Mouse (Mus musculus) left cerebral cortex, postnatal 10 days (tissue): Measurements from ENCODE around the gene Sae1. TPM values are rescaled to one million over a fixed set of nuclear protein-coding genes. Genes with fewer than 3 reads are reported as not detected.

Experiments
- DNase-seq, 2 experiments: peaks; one replicate each; pipeline ENCODE4 v3.0.0; 2021 to 2022; ENCODE audit warnings: low spot score in 2 of 2, mixed read lengths in 1 of 2; ENCODE audit errors: extremely low spot score in 1 of 2
- intact Hi-C: fragments of 180-260 bp; cut with DNase I; formaldehyde crosslinking; loops from one replicate; pipeline ENCODE4 v1.15.1; 2025
- total RNA-seq, 2 experiments: library from RNA; stranded (reverse); gene quantifications; 2 replicates each; pipeline ENCODE4 v1.2.3; 2021

Sae1 gene
- total RNA-seq, 2 experiments from 2014 or later = 114 to 118 TPM

- intact Hi-C loops = loop anchor here (2.0 to 10.0 kb wide), 2 partner anchors 15 to 169 kb away; no protein-coding TSS in a partner anchor
- DNase-seq = no peak
Measured at GRCm38 (mm10) chr7:16296146-16296545, 91.5 kb downstream of the Sae1 start.

DNA sequence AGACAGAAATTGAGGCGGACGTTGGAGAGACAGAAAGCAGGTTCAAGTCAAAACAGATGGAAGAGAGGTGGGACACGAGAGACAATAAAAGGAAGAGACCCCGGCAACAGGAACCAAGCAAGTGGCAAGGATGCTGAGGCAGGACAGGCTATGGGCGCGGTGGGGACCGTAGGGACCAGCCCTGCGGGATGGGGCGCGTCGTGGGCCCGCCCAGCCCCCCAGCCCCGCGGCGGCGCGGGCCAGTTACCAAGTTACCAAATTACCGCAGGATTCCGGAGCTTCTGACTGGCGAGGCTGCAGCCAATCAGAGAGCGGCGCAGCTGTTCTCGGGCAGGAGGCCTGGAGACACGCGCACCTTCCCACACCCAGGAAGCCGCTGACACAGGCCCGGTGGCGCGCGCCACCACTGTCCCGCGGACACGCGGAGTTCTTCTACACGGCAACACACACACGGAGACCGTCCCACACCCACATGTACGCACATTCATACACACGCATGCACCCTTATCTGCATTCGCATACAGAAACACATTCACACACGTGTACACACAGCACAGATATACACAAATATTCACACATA is 92.2 kb downstream of the Sae1 start:
- intact Hi-C loops = loop anchor here (2.0 to 10.0 kb wide), 2 partner anchors 77 to 169 kb away; no protein-coding TSS in a partner anchor
- peak in 1 of 2 experiments; percentile 87 for DNase-seq

GRCm38 (mm10) chr7:16294837-16295236 is 92.8 kb downstream of the Sae1 start:
- peak; percentile 91 to 95 for DNase-seq
- intact Hi-C loops = loop anchor here (2.0 to 10.0 kb wide), 3 partner anchors 32 to 170 kb away; no protein-coding TSS in a partner anchor

- no peak for DNase-seq
- intact Hi-C loops = loop anchor here (2.0 to 10.0 kb wide), 3 partner anchors 33 to 170 kb away; no protein-coding TSS in a partner anchor
Measured at GRCm38 (mm10) chr7:16294346-16294745, 93.3 kb downstream of the Sae1 start.

DNA sequence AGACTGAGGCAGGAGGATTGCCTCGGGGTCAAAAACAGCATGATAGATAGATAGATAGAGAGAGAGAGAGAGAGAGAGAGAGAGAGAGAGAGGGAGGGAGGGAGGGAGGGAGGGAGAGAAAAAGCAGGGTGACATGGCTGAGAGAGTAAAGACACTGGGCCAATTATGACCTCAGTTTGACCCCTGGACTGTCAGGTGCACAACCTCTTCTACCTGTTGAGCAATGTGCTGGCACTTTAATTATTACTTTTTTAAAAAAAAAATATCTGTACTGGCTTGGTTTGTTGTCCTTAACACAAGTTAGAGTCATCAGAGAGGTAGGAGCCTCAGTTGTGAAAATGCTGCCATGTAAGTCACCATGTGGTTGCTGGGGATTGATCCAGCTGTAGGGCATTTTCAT is 99.8 kb downstream of the Sae1 start:
- no peak for DNase-seq
- intact Hi-C loops = no loop called here

GRCm38 (mm10) chr7:16287016-16287415 is 100.6 kb downstream of the Sae1 start:
- no peak for DNase-seq
- intact Hi-C loops = no loop called here

DNA sequence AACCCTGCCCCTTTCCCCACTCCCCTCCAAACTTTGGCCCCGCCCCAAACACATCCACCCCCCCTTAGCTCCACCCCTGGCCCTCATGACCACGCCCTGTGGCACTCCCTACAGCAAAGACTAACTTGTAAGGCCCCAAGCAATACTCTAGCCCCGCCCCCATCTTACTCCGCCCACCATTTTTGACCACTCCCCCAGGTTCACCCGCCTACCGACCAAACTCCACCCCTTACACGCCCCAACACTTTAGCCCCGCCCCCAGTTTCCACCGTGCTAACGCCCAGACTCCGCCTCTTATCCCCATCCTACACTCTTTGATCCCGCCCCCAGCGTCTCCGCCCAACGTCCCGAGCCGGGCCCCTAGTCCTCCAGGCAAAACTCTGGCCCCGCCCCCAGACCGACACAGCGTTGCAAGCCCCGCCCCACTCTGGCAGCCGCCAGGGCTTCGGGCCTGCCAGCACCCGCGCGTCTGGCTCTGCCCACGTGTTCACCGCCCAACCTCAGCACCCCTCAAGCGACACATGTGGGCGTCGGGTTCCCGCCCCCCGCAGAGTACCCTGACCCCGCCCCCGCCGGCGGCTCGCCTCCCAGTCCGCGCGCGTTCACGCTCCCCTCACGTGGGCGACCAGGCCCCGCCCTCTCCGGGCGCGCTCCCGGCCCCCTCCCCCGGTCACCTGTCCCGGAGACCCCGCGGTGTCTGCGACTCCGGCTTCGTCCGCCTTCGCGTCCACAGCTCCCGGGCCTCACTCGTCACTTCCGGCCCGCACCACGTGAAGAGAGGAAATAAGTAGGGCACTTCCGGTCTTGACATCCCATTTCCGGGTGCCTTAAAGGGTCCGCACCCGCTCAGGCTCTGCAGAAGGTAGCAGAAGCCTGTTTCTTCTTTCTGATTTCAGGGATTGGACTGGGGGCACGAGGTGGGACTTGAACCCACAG is 101.3 kb downstream of the Sae1 start, which contains the start of gene Ccdc9:
Gene Ccdc9, minus strand, starts transcription at position 770 of the 936 bp plus-strand sequence.
- peak; percentile 98 to 100 for DNase-seq
- intact Hi-C loops = no loop called here

GRCm38 (mm10) chr7:16285450-16286025 is 102.1 kb downstream of the Sae1 start:
- peak; percentile 39 to 87 for DNase-seq
- intact Hi-C loops = no loop called here

GRCm38 (mm10) chr7:16284904-16285303 is 102.7 kb downstream of the Sae1 start:
- intact Hi-C loops = no loop called here
- DNase-seq = no peak

DNA sequence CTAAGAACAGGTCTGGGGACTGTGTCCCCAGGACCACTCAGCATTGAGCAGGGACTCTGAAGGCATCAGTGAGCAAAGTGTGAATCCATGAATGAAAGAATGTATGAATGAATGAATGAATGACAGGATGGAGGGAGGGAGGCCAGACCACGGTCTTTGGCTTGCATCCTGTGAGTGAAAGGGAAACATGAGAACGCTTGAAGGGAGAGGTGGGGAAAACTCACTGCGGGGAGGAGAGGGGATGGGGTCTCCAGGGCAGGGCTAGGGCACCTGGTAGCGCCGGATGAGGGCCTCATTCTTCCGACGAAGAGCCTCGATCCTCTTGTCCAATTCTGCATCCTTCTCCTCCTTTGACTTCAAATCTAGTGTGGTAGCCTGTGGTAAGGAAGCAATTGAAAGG is 103.6 kb downstream of the Sae1 start:
- no peak for DNase-seq
- intact Hi-C loops = no loop called here

DNA sequence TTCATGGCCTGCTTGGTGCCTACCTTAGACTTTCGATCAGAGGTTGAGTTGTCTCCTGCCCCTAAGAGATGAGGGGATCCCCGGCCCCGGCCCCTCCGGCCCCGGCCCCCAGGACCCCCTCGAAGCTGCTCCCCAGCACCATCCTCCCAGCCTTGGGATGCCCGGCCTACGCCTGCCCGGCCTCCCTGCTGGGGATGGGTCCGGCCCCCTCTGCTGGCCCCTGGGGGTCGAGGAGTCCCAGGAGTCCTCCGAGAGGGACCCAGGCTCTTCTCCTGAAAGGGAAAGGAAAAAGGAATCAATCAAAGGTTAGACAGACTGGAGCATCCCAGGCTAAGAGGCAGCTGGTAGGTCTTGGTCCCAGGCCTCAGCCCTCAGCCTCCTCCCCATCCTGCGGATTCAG is 105.3 kb downstream of the Sae1 start:
- no peak for DNase-seq
- intact Hi-C loops = no loop called here

GRCm38 (mm10) chr7:16280721-16281120 is 106.9 kb downstream of the Sae1 start:
- DNase-seq = no peak
- intact Hi-C loops = no loop called here

- intact Hi-C loops = no loop called here
- DNase-seq = no peak
Measured at GRCm38 (mm10) chr7:16274922-16275890, 112.4 kb downstream of the Sae1 start.

DNA sequence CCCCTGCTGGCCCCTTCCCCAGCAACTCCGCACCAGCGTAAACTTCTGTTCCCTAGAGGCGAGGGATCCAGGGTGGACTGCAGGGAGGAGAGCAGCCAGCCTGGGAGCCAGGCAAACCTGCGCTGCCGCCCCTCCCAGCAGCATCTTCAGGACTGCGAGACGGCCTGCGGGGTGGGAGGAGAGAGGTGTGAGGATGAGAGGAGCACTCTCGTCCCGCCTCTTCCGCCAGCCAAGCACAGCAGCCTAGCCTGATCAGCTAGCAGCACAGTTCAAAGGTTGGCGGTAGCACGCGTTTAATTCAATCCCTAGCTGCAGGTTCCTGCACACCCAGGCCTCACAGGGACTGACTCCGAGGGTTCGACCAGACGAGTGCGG is 113.9 kb downstream of the Sae1 start:
- intact Hi-C loops = no loop called here
- DNase-seq = peak; percentile 37 to 83

DNA sequence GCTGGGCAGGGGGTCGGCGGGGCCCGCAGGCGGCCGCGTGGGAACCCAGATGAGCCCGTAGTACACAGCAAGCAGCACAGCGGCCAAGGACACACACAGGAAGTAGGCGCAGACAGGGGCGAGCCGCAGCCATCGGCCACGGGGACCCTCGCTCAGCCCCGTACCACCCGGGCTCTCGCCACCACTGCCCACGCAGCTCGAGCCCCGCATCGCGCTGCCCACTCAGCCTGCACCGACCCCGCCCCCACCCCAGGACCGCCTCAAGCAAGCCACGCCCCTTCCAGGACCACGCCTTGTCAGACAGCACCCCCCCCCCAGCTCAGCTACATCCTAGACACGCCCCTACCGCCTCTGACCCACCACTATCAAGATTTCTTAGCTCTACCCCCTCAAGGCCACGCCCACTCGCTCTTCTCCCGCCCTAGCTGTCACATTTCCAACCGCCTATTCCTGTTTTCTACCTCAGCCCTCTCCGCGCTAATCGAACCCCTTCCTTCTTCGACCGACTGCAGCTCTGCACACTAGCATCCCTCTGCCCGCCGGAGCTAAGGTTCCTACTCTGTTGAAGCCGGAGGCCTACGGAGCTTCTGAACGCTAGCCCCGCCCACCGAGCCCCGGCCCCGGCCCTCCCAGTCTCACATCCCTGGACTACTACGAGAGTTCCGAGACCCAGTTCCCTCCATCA is 114.4 kb downstream of the Sae1 start, which contains the start of gene Inafm1:
Gene Inafm1, minus strand, starts transcription at position 537 of the 685 bp plus-strand sequence.
- peak; percentile 84 to 94 for DNase-seq
- intact Hi-C loops = no loop called here

DNA sequence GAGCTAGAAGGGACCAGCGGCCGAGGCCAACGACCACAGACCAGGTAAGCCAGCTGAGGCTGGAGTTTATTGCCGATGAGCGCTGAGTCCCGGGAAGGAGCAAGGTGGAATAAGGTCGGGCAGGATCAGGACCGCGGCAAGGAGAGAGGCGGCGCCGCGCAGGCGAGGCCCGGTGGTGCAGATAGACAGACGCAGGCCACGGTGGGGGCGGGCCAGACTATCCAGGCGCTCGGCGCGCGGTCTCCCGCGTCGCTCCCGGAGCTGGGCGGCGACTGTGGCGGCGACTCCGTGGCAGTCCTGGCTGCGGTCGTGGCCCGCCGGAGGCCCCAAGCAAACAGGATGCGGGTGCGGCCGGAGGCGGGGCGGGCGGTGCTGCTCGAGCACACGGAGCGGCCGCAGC is 114.9 kb downstream of the Sae1 start:
- peak; percentile 55 to 89 for DNase-seq
- intact Hi-C loops = no loop called here

- DNase-seq = no peak
- intact Hi-C loops = no loop called here
Measured at GRCm38 (mm10) chr7:16271139-16271538, 116.5 kb downstream of the Sae1 start.
